Mouse (Mus musculus): ENCODE results near the gene Tmem214. TPM values are rescaled to one million over a fixed set of nuclear protein-coding genes. Genes with fewer than 3 reads are reported as not detected.

Tmem214 gene
- total and polyA plus RNA-seq, 2 experiments from 2014 or later: 49.2 to 61.4 TPM

GRCm38 (mm10) chr5:30833416-30833815, 34.4 kb upstream of the Tmem214 start:
- DNase-seq (no peak), ATAC-seq (no peak)
- H3K4me1 ChIP-seq (ENCODE audit: insufficient read depth): no peaks in the 10 kb centered on the region
- H3K4me3 ChIP-seq (ENCODE audit: low read depth, low read length): no peak overlapping the region
- TF ChIP-seq CTCF (IDR thresholded peaks at IDR 0.05; ENCODE audit: low read depth): no peak
- H3K27me3 ChIP-seq (ENCODE audit: insufficient read depth, low read length): no peaks in the 10 kb centered on the region
- no peaks in the 10 kb centered on the region for H3K9me3 ChIP-seq (ENCODE audit: low read length)
- H3K27ac ChIP-seq (ENCODE audit: low read depth, low read length): no peak overlapping the region
- H3K36me3 ChIP-seq (ENCODE audit: insufficient read depth): 0 out of 2 replicates have a peak, but pooled peaks cover 3% of the 10 kb centered on the region
- no peak overlapping the region for H3K9ac ChIP-seq
- no peak overlapping the region for H3K4me2 ChIP-seq (ENCODE audit: low read depth)
- WGBS: 93% methylated on average over 3 of the region's 3 CpGs

- ATAC-seq: no peak
- no peak overlapping the region for H3K9ac ChIP-seq
- H3K9me3 ChIP-seq (ENCODE audit: low read length): no peaks in the 10 kb centered on the region
- H3K4me1 ChIP-seq (ENCODE audit: insufficient read depth): no peaks in the 10 kb centered on the region
- no peaks in the 10 kb centered on the region for H3K27me3 ChIP-seq (ENCODE audit: insufficient read depth, low read length)
- DNase-seq: no peak
- no peak overlapping the region for H3K4me3 ChIP-seq (ENCODE audit: low read depth, low read length)
- WGBS: 87% methylated on average over 2 of the region's 2 CpGs
- no peak overlapping the region for H3K27ac ChIP-seq (ENCODE audit: low read depth, low read length)
- peaks cover 6% of the 10 kb centered on the region; the same call in 1 of the 2 replicates for H3K36me3 ChIP-seq (ENCODE audit: insufficient read depth)
- TF ChIP-seq CTCF (IDR thresholded peaks at IDR 0.05; ENCODE audit: low read depth): no peak
- no peak overlapping the region for H3K4me2 ChIP-seq (ENCODE audit: low read depth)
Observed at GRCm38 (mm10) chr5:30839731-30840130, 28.1 kb upstream of the Tmem214 start.

- no peak for DNase-seq
- Histone ChIP-seq H3K4me3 (ENCODE audit: low read depth, low read length) (no peak overlapping the region), H3K4me1 (ENCODE audit: insufficient read depth) (no peaks in the 10 kb centered on the region), H3K4me2 (ENCODE audit: low read depth) (no peak overlapping the region), H3K27me3 (ENCODE audit: insufficient read depth, low read length) (no peaks in the 10 kb centered on the region), H3K27ac (ENCODE audit: low read depth, low read length) (no peak overlapping the region), H3K9me3 (ENCODE audit: low read length) (no peaks in the 10 kb centered on the region), H3K36me3 (ENCODE audit: insufficient read depth) (peaks cover 6% of the 10 kb centered on the region; the same call in 1 of the 2 replicates), H3K9ac (no peak overlapping the region)
- ATAC-seq: no peak
- WGBS: 61% methylated on average over 3 of the region's 3 CpGs
- no peak for TF ChIP-seq CTCF (IDR thresholded peaks at IDR 0.05; ENCODE audit: low read depth)
Observed at GRCm38 (mm10) chr5:30841896-30842295, 25.9 kb upstream of the Tmem214 start.

- Histone ChIP-seq H3K27ac (ENCODE audit: low read depth, low read length) (no peak overlapping the region), H3K9ac (no peak overlapping the region), H3K4me3 (ENCODE audit: low read depth, low read length) (no peak overlapping the region), H3K4me2 (ENCODE audit: low read depth) (no peak overlapping the region), H3K4me1 (ENCODE audit: insufficient read depth) (no peaks in the 10 kb centered on the region), H3K9me3 (ENCODE audit: low read length) (no peaks in the 10 kb centered on the region), H3K36me3 (ENCODE audit: insufficient read depth) (peaks cover 4% of the 10 kb centered on the region; the same call in 1 of the 2 replicates), H3K27me3 (ENCODE audit: insufficient read depth, low read length) (no peaks in the 10 kb centered on the region)
- DNase-seq (no peak), ATAC-seq (no peak)
- 61% methylated on average over 6 of the region's 6 CpGs for WGBS
- no peak for TF ChIP-seq CTCF (IDR thresholded peaks at IDR 0.05; ENCODE audit: low read depth)
Observed at GRCm38 (mm10) chr5:30849891-30850555, 17.8 kb upstream of the Tmem214 start.

- no peak for TF ChIP-seq CTCF (IDR thresholded peaks at IDR 0.05; ENCODE audit: low read depth)
- Histone ChIP-seq H3K27me3 (ENCODE audit: insufficient read depth, low read length) (no peaks in the 10 kb centered on the region), H3K4me1 (ENCODE audit: insufficient read depth) (no peaks in the 10 kb centered on the region), H3K4me2 (ENCODE audit: low read depth) (no peak overlapping the region), H3K27ac (ENCODE audit: low read depth, low read length) (no peak overlapping the region), H3K36me3 (ENCODE audit: insufficient read depth) (peaks cover 4% of the 10 kb centered on the region; the same call in 1 of the 2 replicates), H3K9me3 (ENCODE audit: low read length) (no peaks in the 10 kb centered on the region), H3K9ac (no peak overlapping the region), H3K4me3 (ENCODE audit: low read depth, low read length) (no peak overlapping the region)
- ATAC-seq (no peak), DNase-seq (no peak)
- WGBS: 67% methylated on average over 2 of the region's 2 CpGs
Observed at GRCm38 (mm10) chr5:30850556-30850925, 17.3 kb upstream of the Tmem214 start.

- 90% methylated on average over 4 of the region's 4 CpGs for WGBS
- no peak for ATAC-seq
- no peak overlapping the region for H3K27ac ChIP-seq (ENCODE audit: low read depth, low read length)
Observed at GRCm38 (mm10) chr5:30853522-30853921, 14.3 kb upstream of the Tmem214 start.

GRCm38 (mm10) chr5:30855674-30856073, 12.1 kb upstream of the Tmem214 start:
- no peaks in the 10 kb centered on the region for H3K9me3 ChIP-seq (ENCODE audit: low read length)
- no peak overlapping the region for H3K9ac ChIP-seq
- WGBS: 70% methylated on average over 3 of the region's 3 CpGs
- peaks cover 4% of the 10 kb centered on the region; the same call in 1 of the 2 replicates for H3K36me3 ChIP-seq (ENCODE audit: insufficient read depth)
- no peaks in the 10 kb centered on the region for H3K4me1 ChIP-seq (ENCODE audit: insufficient read depth)
- DNase-seq (no peak), ATAC-seq (no peak)
- no peak overlapping the region for H3K4me3 ChIP-seq (ENCODE audit: low read depth, low read length)
- no peak overlapping the region for H3K27ac ChIP-seq (ENCODE audit: low read depth, low read length)
- TF ChIP-seq CTCF (IDR thresholded peaks at IDR 0.05; ENCODE audit: low read depth): no peak
- no peak overlapping the region for H3K4me2 ChIP-seq (ENCODE audit: low read depth)
- H3K27me3 ChIP-seq (ENCODE audit: insufficient read depth, low read length): no peaks in the 10 kb centered on the region

More at GRCm38 (mm10) chr5:30853522-30853921, 14.3 kb upstream of the Tmem214 start:
- no peak overlapping the region for H3K4me3 ChIP-seq (ENCODE audit: low read depth, low read length)
- TF ChIP-seq CTCF (IDR thresholded peaks at IDR 0.05; ENCODE audit: low read depth): no peak
- no peak for DNase-seq
- peaks cover 4% of the 10 kb centered on the region; the same call in 1 of the 2 replicates for H3K36me3 ChIP-seq (ENCODE audit: insufficient read depth)
- H3K9ac ChIP-seq: no peak overlapping the region
- H3K9me3 ChIP-seq (ENCODE audit: low read length): no peaks in the 10 kb centered on the region
- no peak overlapping the region for H3K4me2 ChIP-seq (ENCODE audit: low read depth)
- no peaks in the 10 kb centered on the region for H3K27me3 ChIP-seq (ENCODE audit: insufficient read depth, low read length)
- no peaks in the 10 kb centered on the region for H3K4me1 ChIP-seq (ENCODE audit: insufficient read depth)

All from forebrain, postnatal 0 days (tissue).